Mouse (Mus musculus) limb, embryonic 11.5 days (tissue): ENCODE measurements around the gene Zfp687. TPM values are rescaled to one million over a fixed set of nuclear protein-coding genes. Genes with fewer than 3 reads are reported as not detected.

Experiments used
- ATAC-seq: fragments of 200-750 bp; cut with Nextera tagmentation; 2 replicates; pipeline ENCODE4 v1.8.0; 2017; ENCODE audit warnings: low read depth; ENCODE audit not compliant: insufficient number of reproducible peaks, low FRiP score, low TSS enrichment
- DNase-seq: peaks from one replicate; pipeline ENCODE4 v3.0.0-alpha.2; 2015; ENCODE audit warnings: low spot score
- H3K27ac ChIP-seq: fragments of 300-500 bp; sonication (generic); replicated peaks from 2 replicates; pipeline ENCODE4 v1.5.1; 2014; ENCODE audit warnings: low read depth, mild to moderate bottlenecking, low read length
- H3K27me3 ChIP-seq: fragments of 300-500 bp; sonication (generic); 2 replicates; pipeline ENCODE4 v1.6.1; 2014; ENCODE audit warnings: mild to moderate bottlenecking, low read length, mixed read lengths; ENCODE audit not compliant: control insufficient read depth, insufficient read depth
- H3K36me3 ChIP-seq: fragments of 300-500 bp; sonication (generic); 2 replicates; pipeline ENCODE4 v1.6.1; 2014; ENCODE audit warnings: mild to moderate bottlenecking, low read length, moderate library complexity, mixed read lengths; ENCODE audit not compliant: control insufficient read depth, insufficient read depth
- H3K4me1 ChIP-seq: fragments of 300-500 bp; sonication (generic); 2 replicates; pipeline ENCODE4 v1.6.1; 2014; ENCODE audit warnings: low read length, mixed read lengths; ENCODE audit not compliant: control insufficient read depth, insufficient read depth
- H3K4me2 ChIP-seq: fragments of 300-500 bp; sonication (generic); 2 replicates; pipeline ENCODE4 v1.6.1; 2014; ENCODE audit warnings: low read depth, mild to moderate bottlenecking, moderate library complexity; ENCODE audit not compliant: severe bottlenecking
- H3K4me3 ChIP-seq: fragments of 300-500 bp; sonication (generic); 2 replicates; pipeline ENCODE4 v1.5.1; 2014; ENCODE audit warnings: low read depth, low read length
- H3K9ac ChIP-seq: fragments of 300-500 bp; sonication (generic); 2 replicates; pipeline ENCODE4 v1.6.1; 2014; ENCODE audit warnings: mild to moderate bottlenecking, low read length
- H3K9me3 ChIP-seq: fragments of 300-500 bp; sonication (generic); 2 replicates; pipeline ENCODE4 v1.6.1; 2016; ENCODE audit warnings: low read length; ENCODE audit not compliant: control insufficient read depth
- WGBS: fragments of 180-500 bp; shearing (Covaris S2); extraction: QIAGEN DNeasy Blood & Tissue Kit; methylation state at CpG from one replicate; pipeline ENCODE4 v1.1.7; 2014; 5-methylcytosine and 5-hydroxymethylcytosine counted together
- microRNA-seq: library from miRNA; unstranded; fragments of <30 nt; microRNA quantifications from one replicate; pipeline ENCODE4, GENCODE M21; 2016
- polyA plus RNA-seq: library from polyadenylated mRNA; unstranded; fragments of >200 nt; fragmentation: Nextera tagmentation; extraction: Ambion mirVana; gene quantifications from 2 replicates; pipeline ENCODE4 v1.2.1, GENCODE M21; 2014

Gene Zfp687
- polyA plus RNA-seq, 1 experiment from 2014 or later, result 28.5 TPM

DNA sequence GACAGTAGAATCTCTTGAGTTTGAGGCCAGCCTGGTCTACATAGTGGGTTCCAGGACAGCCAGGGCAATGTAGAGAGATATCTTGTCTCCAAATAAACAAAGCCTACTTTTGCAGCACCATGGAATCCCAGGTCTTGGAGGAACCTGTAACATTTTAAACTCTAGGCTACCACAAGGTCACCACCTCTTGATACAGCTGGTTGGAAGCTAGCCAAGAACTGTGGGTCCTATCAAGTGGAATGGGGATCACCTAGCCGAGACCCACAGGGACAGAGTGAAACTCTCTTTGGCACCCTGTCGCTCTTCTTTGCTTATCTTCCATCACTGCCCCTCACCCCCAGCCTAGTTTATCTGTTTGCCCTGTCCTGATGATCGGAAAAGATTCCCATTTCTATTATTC lies 42.7 kb downstream of the Zfp687 start:
- Histone ChIP-seq H3K9ac (no peak overlapping the region), H3K27me3 (no peaks in the 10 kb centered on the region), H3K4me2 (no peak overlapping the region), H3K27ac (no peak overlapping the region), H3K9me3 (no peaks in the 10 kb centered on the region), H3K36me3 (no peaks in the 10 kb centered on the region), H3K4me3 (no peak overlapping the region), H3K4me1 (peaks cover 5% of the 10 kb centered on the region; the same call in 1 of the 2 replicates)
- ATAC-seq, result no peak
- no peak for DNase-seq
- 88% methylated on average over 3 of the region's 3 CpGs for WGBS

DNA sequence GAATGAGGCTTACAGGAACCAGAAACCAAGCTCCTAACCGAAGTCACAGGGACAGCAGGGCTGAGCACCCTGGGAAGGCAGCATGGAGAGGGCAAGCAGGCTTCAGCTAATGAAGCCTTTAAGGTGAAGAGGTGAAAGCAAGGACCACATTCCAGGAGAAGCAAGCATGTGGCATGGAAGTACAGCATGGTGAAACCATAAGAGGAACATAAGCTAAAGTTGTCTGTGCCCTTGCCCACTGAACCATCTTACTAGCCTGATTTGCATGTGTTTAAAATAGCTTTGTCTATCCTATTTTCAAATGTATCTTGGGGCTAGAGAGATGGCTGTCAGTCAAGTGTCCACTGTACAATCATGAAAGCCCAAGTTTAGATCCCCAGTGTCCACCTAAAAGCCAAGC lies 49.4 kb downstream of the Zfp687 start:
- H3K4me3 ChIP-seq, result no peak overlapping the region
- H3K9me3 ChIP-seq, result no peaks in the 10 kb centered on the region
- WGBS, result 79% methylated on average over 1 of the region's 1 CpGs
- H3K4me2 ChIP-seq, result no peak overlapping the region
- no peak overlapping the region for H3K27ac ChIP-seq
- no peak for ATAC-seq
- no peaks in the 10 kb centered on the region for H3K4me1 ChIP-seq
- no peak for DNase-seq
- H3K9ac ChIP-seq, result no peak overlapping the region
- no peaks in the 10 kb centered on the region for H3K36me3 ChIP-seq
- H3K27me3 ChIP-seq, result no peaks in the 10 kb centered on the region

DNA sequence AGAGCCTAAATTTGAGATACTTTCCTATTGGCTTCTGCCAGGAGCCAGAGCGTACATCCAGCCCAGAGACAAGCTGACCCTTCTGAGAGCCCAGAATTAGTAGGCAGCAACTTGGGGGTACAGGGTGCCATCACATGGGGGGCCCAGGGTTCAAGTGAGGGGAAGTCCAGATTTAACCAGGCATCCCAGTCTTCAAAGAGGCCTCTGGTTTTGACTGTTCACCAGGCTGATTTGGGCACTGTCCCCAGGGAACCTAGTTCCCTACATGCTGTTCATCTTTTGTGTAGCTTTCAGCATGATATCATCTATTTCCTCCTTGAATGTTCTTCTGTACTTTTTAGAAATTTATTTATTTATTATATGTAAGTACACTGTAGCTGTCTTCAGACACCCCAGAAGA lies 50.3 kb downstream of the Zfp687 start:
- ATAC-seq, result no peak
- 97% methylated on average over 1 of the region's 1 CpGs for WGBS
- no peak for DNase-seq

DNA sequence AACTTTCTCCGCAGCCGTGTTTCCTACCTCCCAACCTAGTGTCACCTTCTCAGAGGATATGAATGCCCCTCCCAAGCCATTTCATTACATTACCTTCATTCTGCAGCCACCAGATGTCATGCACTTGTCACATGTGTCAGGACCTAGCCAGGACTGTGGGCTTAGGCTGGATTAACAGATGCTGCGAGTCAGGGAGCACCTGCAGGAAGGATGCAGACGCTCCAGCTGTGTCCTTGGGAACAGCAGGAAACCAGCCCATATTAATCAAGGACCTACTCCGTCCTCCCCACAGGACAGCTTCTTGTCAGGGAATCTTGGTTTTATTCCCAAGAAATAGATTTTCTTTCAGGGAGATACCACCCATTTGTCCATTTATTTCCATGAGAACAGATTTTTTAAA lies 54.9 kb downstream of the Zfp687 start:
- H3K9me3 ChIP-seq, result no peaks in the 10 kb centered on the region
- H3K4me1 ChIP-seq, result no peaks in the 10 kb centered on the region
- DNase-seq (no peak), ATAC-seq (no peak)
- H3K27ac ChIP-seq, result no peak overlapping the region
- 51% methylated on average over 5 of the region's 5 CpGs for WGBS
- H3K4me2 ChIP-seq, result no peak overlapping the region
- no peaks in the 10 kb centered on the region for H3K27me3 ChIP-seq
- no peak overlapping the region for H3K4me3 ChIP-seq
- H3K9ac ChIP-seq, result no peak overlapping the region
- peaks cover 6% of the 10 kb centered on the region for H3K36me3 ChIP-seq

More for the DNA sequence above, 50.3 kb downstream of the Zfp687 start:
- Histone ChIP-seq H3K9me3 (no peaks in the 10 kb centered on the region), H3K36me3 (no peaks in the 10 kb centered on the region), H3K27ac (no peak overlapping the region), H3K4me1 (no peaks in the 10 kb centered on the region), H3K4me3 (no peak overlapping the region), H3K27me3 (no peaks in the 10 kb centered on the region), H3K9ac (no peak overlapping the region), H3K4me2 (no peak overlapping the region)

DNA sequence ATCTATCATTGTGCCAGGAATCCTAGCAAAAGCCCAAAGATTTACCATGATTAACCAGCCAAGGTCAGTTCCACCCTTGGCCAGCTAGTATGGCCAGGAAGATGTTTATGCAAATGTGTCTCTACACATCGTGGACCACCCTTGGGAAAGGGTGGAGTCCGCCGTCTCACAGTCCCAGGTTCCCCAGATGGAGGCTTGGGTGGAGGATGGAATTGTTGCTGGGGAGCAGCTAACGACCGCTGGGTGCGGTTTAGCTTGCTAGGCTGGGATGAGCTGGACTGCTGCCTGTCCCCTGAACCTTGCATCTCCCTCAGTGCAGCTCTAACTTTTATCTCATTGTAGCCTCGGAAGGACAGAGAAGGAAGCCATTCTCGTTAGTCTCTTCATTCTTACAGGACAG lies 55.4 kb downstream of the Zfp687 start:
- no peak overlapping the region for H3K4me2 ChIP-seq
- H3K9ac ChIP-seq, result no peak overlapping the region
- H3K36me3 ChIP-seq, result peaks cover 6% of the 10 kb centered on the region
- DNase-seq (no peak), ATAC-seq (no peak)
- 59% methylated on average over 8 of the region's 8 CpGs for WGBS
- no peak overlapping the region for H3K4me3 ChIP-seq
- no peaks in the 10 kb centered on the region for H3K27me3 ChIP-seq
- H3K9me3 ChIP-seq, result no peaks in the 10 kb centered on the region
- H3K27ac ChIP-seq, result no peak overlapping the region
- peaks cover 4% of the 10 kb centered on the region; the same call in 1 of the 2 replicates for H3K4me1 ChIP-seq

DNA sequence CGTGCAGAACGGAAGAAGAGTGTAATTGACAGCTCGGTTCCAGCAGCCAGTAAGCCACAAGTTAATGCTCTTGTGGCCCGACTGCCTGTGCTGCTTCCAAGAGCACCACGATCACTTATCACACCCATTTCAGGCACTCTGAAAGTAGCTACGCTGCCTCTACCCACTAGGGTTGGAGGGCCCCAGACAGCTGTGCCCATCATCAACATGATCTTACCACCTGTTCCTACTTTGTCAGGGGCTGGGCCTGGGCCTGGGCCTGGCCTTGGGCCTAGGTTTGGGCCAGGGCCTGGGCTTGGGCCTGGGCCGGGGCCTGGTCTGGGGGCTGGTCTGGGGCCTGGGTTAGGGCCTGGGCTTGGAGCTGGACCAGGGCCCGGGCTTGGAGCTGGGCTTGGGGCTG lies 57.0 kb downstream of the Zfp687 start:
- no peak overlapping the region for H3K4me3 ChIP-seq
- ATAC-seq (no peak), DNase-seq (no peak)
- no peak overlapping the region for H3K9ac ChIP-seq
- no peaks in the 10 kb centered on the region for H3K27me3 ChIP-seq
- H3K4me1 ChIP-seq, result peaks cover 5% of the 10 kb centered on the region; the same call in 1 of the 2 replicates
- WGBS, result 92% methylated on average over 8 of the region's 8 CpGs
- H3K9me3 ChIP-seq, result no peaks in the 10 kb centered on the region
- no peak overlapping the region for H3K27ac ChIP-seq
- H3K4me2 ChIP-seq, result no peak overlapping the region
- H3K36me3 ChIP-seq, result peaks cover 6% of the 10 kb centered on the region

Small RNA genes lying within 50 kb of the gene (microRNA-seq; reads per million reads assigned to microRNA genes)
- gene Mir7013, result not detected

Other genes starting within 250 kb of the Zfp687 start
- gene Cgn, start 229.0 kb downstream of the Zfp687 start, polyA plus RNA-seq, result 3.7 and 4.8 TPM in 2 replicates
- 25.6 and 26.3 TPM in 2 replicates for gene Pogz, start 177.9 kb downstream of the Zfp687 start, polyA plus RNA-seq
- 353 and 388 TPM in 2 replicates for gene Psmb4, start 128.5 kb downstream of the Zfp687 start, polyA plus RNA-seq
- 17.2 and 17.6 TPM in 2 replicates for gene Selenbp1, start 82.4 kb downstream of the Zfp687 start, polyA plus RNA-seq
- gene Rfx5, start 61.4 kb downstream of the Zfp687 start, polyA plus RNA-seq, result 13.3 and 13.7 TPM in 2 replicates
- gene Pi4kb, start 40.7 kb downstream of the Zfp687 start, polyA plus RNA-seq, result 25.0 and 28.0 TPM in 2 replicates
- gene Psmd4, start 27.2 kb upstream of the Zfp687 start, polyA plus RNA-seq, result 331 and 340 TPM in 2 replicates
- 15.4 and 17.3 TPM in 2 replicates for gene Pip5k1a, start 91.5 kb upstream of the Zfp687 start, polyA plus RNA-seq
- gene Vps72, start 95.6 kb upstream of the Zfp687 start, polyA plus RNA-seq, result 254 and 281 TPM in 2 replicates
- 0.72 and 0.88 TPM in 2 replicates for gene Tmod4, start 109.0 kb upstream of the Zfp687 start, polyA plus RNA-seq
- 67.7 and 76.8 TPM in 2 replicates for gene Scnm1, start 118.6 kb upstream of the Zfp687 start, polyA plus RNA-seq
- gene Lysmd1, start 118.6 kb upstream of the Zfp687 start, polyA plus RNA-seq, result 12.8 and 13.3 TPM in 2 replicates
- gene Tnfaip8l2, start 126.9 kb upstream of the Zfp687 start, polyA plus RNA-seq, result 1.6 TPM in 2 replicates
- gene Sema6c, start 145.0 kb upstream of the Zfp687 start, polyA plus RNA-seq, result 12.8 and 15.2 TPM in 2 replicates
- gene Gabpb2, start 202.5 kb upstream of the Zfp687 start, polyA plus RNA-seq, result 8.7 and 8.9 TPM in 2 replicates
- 80.1 and 89.6 TPM in 2 replicates for gene Cdc42se1, start 213.3 kb upstream of the Zfp687 start, polyA plus RNA-seq
- gene Mllt11, start 216.7 kb upstream of the Zfp687 start, polyA plus RNA-seq, result 14.8 and 18.2 TPM in 2 replicates
- gene Gm128, start 226.2 kb upstream of the Zfp687 start, polyA plus RNA-seq, result 0.53 and 0.82 TPM in 2 replicates
- 1.1 and 1.6 TPM in 2 replicates for gene Bnipl, start 235.7 kb upstream of the Zfp687 start, polyA plus RNA-seq